7 mouse cellular contexts compared by ENCODE assay signal in the genomic region with DNA sequence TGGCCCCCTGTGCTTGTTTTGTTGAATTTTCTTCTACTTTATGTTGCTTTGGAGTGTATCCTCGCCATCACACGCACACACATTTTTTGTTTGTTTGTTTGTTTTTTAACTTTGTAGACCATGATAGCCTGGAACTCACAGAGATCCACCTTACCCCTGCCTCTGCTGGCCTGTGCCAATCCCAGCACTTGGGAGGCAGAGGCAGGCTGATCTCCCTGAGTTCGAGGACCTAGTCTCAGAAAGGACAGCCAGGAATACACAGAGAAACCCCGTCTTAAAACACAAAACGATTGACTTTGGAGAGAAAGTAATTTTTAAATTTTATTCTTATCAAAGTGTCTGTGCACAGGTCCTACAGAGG. TPM values are rescaled to one million over a fixed set of nuclear protein-coding genes. Genes with fewer than 3 reads are reported as not detected.
A peak's percentile ranks its signal among the peaks of the same experiment; 100 is the strongest.
DNase-seq lines count a peak whose midpoint lies in the region; ATAC-seq and TF ChIP-seq lines count a peak whose summit lies in the region.

No protein-coding gene starts in this region.

- no peaks in the 10 kb centered on the region for H3K9me3 ChIP-seq in E14TG2a.4 (ENCODE audit: low read length)
- H3K9me3 ChIP-seq in forebrain, postnatal 0 days (ENCODE audit: low read length): no peaks in the 10 kb centered on the region
- no peaks in the 10 kb centered on the region for H3K9me3 ChIP-seq in liver, embryonic 16.5 days (replicated peaks; ENCODE audit: control insufficient read depth, low read length)

- peaks cover 29% of the 10 kb centered on the region for H3K4me1 ChIP-seq in E14TG2a.4 (replicated peaks; ENCODE audit: low read depth, low read length)
- peaks cover 16% of the 10 kb centered on the region for H3K4me1 ChIP-seq in forebrain, postnatal 0 days (ENCODE audit: insufficient read depth)
- H3K4me1 ChIP-seq in liver, embryonic 16.5 days (ENCODE audit: control insufficient read depth, low read depth, low read length): peaks cover 17% of the 10 kb centered on the region

- H3K27ac ChIP-seq in forebrain, postnatal 0 days (ENCODE audit: low read depth, low read length): no peak overlapping the region
- peak overlapping the region; percentile 29; the same call in 1 of the 2 replicates for H3K27ac ChIP-seq in liver, embryonic 16.5 days (ENCODE audit: low read length)

- no peak for DNase-seq in forebrain, postnatal 0 days
- no peak for DNase-seq in adrenal gland, postnatal 25 days
- no peak for DNase-seq in cerebellum, postnatal 4 days (ENCODE audit: low spot score in 2 of 2)
- no peak for DNase-seq in right cerebral cortex, adult 18-20 months

- TF ChIP-seq CTCF in E14TG2a.4 (conservative IDR thresholded peaks at IDR 0.05; ENCODE audit: low read length): no peak
- TF ChIP-seq CTCF in forebrain, postnatal 0 days (IDR thresholded peaks at IDR 0.05; ENCODE audit: low read depth): no peak

- no peak overlapping the region for H3K9ac ChIP-seq in forebrain, postnatal 0 days
- H3K9ac ChIP-seq in liver, embryonic 16.5 days (ENCODE audit: low read depth, low read length): peak overlapping the region; percentile 10; the same call in 1 of the 2 replicates

- no peaks in the 10 kb centered on the region for H3K27me3 ChIP-seq in E14TG2a.4 (ENCODE audit: insufficient read depth, low read length)
- no peaks in the 10 kb centered on the region for H3K27me3 ChIP-seq in forebrain, postnatal 0 days (ENCODE audit: insufficient read depth, low read length)
- H3K27me3 ChIP-seq in liver, embryonic 16.5 days (ENCODE audit: control insufficient read depth, insufficient read depth, low read depth, low read length): no peaks in the 10 kb centered on the region

- WGBS in forebrain, postnatal 0 days: 34% methylated on average over 5 of the region's 5 CpGs
- 25% methylated on average over 5 of the region's 5 CpGs for WGBS in liver, embryonic 16.5 days (ENCODE audit: insufficient replicate concordance)

- peaks cover 52% of the 10 kb centered on the region for H3K36me3 ChIP-seq in E14TG2a.4 (ENCODE audit: insufficient read depth, low read length)
- H3K36me3 ChIP-seq in forebrain, postnatal 0 days (ENCODE audit: insufficient read depth): peaks cover 22% of the 10 kb centered on the region
- peaks cover 2% of the 10 kb centered on the region; the same call in 1 of the 2 replicates for H3K36me3 ChIP-seq in liver, embryonic 16.5 days (ENCODE audit: control insufficient read depth, insufficient read depth)

- peak overlapping the region; percentile 72; the same call in 1 of the 2 replicates for H3K4me2 ChIP-seq in forebrain, postnatal 0 days (ENCODE audit: low read depth)
- H3K4me2 ChIP-seq in liver, embryonic 16.5 days (ENCODE audit: low read depth, low read length): peak overlapping the region; percentile 46; the same call in 1 of the 2 replicates

- peak; percentile 40 for ATAC-seq in CD4-positive, CD25-positive, alpha-beta regulatory T cell, adult 4 months
- ATAC-seq in forebrain, postnatal 0 days: peak; percentile 16
- peak; percentile 25 for ATAC-seq in liver, embryonic 16.5 days (ENCODE audit: low read depth)

- H3K4me3 ChIP-seq in E14TG2a.4 (replicated peaks; ENCODE audit: low read length): peak overlapping the region; percentile 96
- peak overlapping the region; percentile 89; the same call in 1 of the 2 replicates for H3K4me3 ChIP-seq in forebrain, postnatal 0 days (ENCODE audit: low read depth, low read length)
- peak overlapping the region; percentile 92 for H3K4me3 ChIP-seq in liver, embryonic 16.5 days (ENCODE audit: low read depth, low read length)

RNA-seq across cellular contexts. Expression of gene Klhl11, which starts 0.4 kb away (rescaled TPM):
- polyA plus RNA-seq in CD4-positive, CD25-positive, alpha-beta regulatory T cell, adult 4 months (2017; shearing (Covaris generic)): 1 to 10 TPM; 2.2 to 3.0 TPM
- 60.1 and 73.9 TPM in 2 replicates for total RNA-seq in forebrain, postnatal 0 days (2014; rRNA removed)
- polyA plus RNA-seq in forebrain, postnatal 0 days (2015; fragmentation: Nextera tagmentation; extraction: Ambion mirVana): 7.8 and 9.6 TPM in 2 replicates
- 1.7 and 1.9 TPM in 2 replicates for polyA plus RNA-seq in liver, embryonic 16.5 days (2015; fragmentation: Nextera tagmentation; extraction: Ambion mirVana)
- 55.1 and 62.2 TPM in 2 replicates for total RNA-seq in adrenal gland, postnatal 25 days (2021)

RNA-seq across cellular contexts. Expression of gene Klhl10, which starts 31.2 kb away (rescaled TPM):
- polyA plus RNA-seq in CD4-positive, CD25-positive, alpha-beta regulatory T cell, adult 4 months (2017; shearing (Covaris generic)): under 1 TPM; 0.16 to 0.65 TPM
- total RNA-seq in forebrain, postnatal 0 days (2014; rRNA removed): 0.29 and 0.46 TPM in 2 replicates
- polyA plus RNA-seq in forebrain, postnatal 0 days (2015; fragmentation: Nextera tagmentation; extraction: Ambion mirVana): 0.53 and 0.65 TPM in 2 replicates
- 0.07 TPM in 1 of 2 replicates, not detected in the other for polyA plus RNA-seq in liver, embryonic 16.5 days (2015; fragmentation: Nextera tagmentation; extraction: Ambion mirVana)
- total RNA-seq in adrenal gland, postnatal 25 days (2021): 1.2 and 1.3 TPM in 2 replicates

RNA-seq across cellular contexts. Expression of gene Nt5c3b, which starts 31.3 kb away (rescaled TPM):
- polyA plus RNA-seq in CD4-positive, CD25-positive, alpha-beta regulatory T cell, adult 4 months (2017; shearing (Covaris generic)): 100 to 1,000 TPM; 126 to 156 TPM
- 63.0 and 80.5 TPM in 2 replicates for total RNA-seq in forebrain, postnatal 0 days (2014; rRNA removed)
- polyA plus RNA-seq in forebrain, postnatal 0 days (2015; fragmentation: Nextera tagmentation; extraction: Ambion mirVana): 113 and 118 TPM in 2 replicates
- polyA plus RNA-seq in liver, embryonic 16.5 days (2015; fragmentation: Nextera tagmentation; extraction: Ambion mirVana): 14.9 and 16.0 TPM in 2 replicates
- 60.3 and 63.2 TPM in 2 replicates for total RNA-seq in adrenal gland, postnatal 25 days (2021)

RNA-seq across cellular contexts. Expression of gene Acly, which starts 54.9 kb away (rescaled TPM):
- 100 to 1,000 TPM; 102 to 153 TPM for polyA plus RNA-seq in CD4-positive, CD25-positive, alpha-beta regulatory T cell, adult 4 months (2017; shearing (Covaris generic))
- total RNA-seq in forebrain, postnatal 0 days (2014; rRNA removed): 199 and 203 TPM in 2 replicates
- 89.9 and 109 TPM in 2 replicates for polyA plus RNA-seq in forebrain, postnatal 0 days (2015; fragmentation: Nextera tagmentation; extraction: Ambion mirVana)
- polyA plus RNA-seq in liver, embryonic 16.5 days (2015; fragmentation: Nextera tagmentation; extraction: Ambion mirVana): 114 and 120 TPM in 2 replicates
- total RNA-seq in adrenal gland, postnatal 25 days (2021): 1,778 and 1,859 TPM in 2 replicates

RNA-seq across cellular contexts. Expression of gene Fkbp10, which starts 57.4 kb away (rescaled TPM):
- polyA plus RNA-seq in CD4-positive, CD25-positive, alpha-beta regulatory T cell, adult 4 months (2017; shearing (Covaris generic)): not detected
- 18.1 and 34.6 TPM in 2 replicates for total RNA-seq in forebrain, postnatal 0 days (2014; rRNA removed)
- polyA plus RNA-seq in forebrain, postnatal 0 days (2015; fragmentation: Nextera tagmentation; extraction: Ambion mirVana): 23.3 and 23.4 TPM in 2 replicates
- polyA plus RNA-seq in liver, embryonic 16.5 days (2015; fragmentation: Nextera tagmentation; extraction: Ambion mirVana): 7.9 and 8.4 TPM in 2 replicates
- total RNA-seq in adrenal gland, postnatal 25 days (2021): 23.8 and 24.7 TPM in 2 replicates
